Mouse (Mus musculus) urinary bladder, postnatal 25 days (tissue): Measurements from ENCODE around the gene Ints13.
A peak's percentile ranks its signal among the peaks of the same experiment; 100 is the strongest.
"Not testable (repeated sequence)": the region's sequence is repeated elsewhere in the genome, so short reads cannot be mapped to it uniquely, and the experiment has no call there.

ENCODE experiments used
- DNase-seq: peaks from one replicate; pipeline ENCODE4 v3.0.0; 2022; ENCODE audit warnings: low spot score

Ints13 gene

GRCm38 (mm10) chr6:146577310-146578109 is at the start of gene Ints13:
Ints13 (minus strand) TSS chr6:146577835.
- peak; percentile 95 for DNase-seq

DNA sequence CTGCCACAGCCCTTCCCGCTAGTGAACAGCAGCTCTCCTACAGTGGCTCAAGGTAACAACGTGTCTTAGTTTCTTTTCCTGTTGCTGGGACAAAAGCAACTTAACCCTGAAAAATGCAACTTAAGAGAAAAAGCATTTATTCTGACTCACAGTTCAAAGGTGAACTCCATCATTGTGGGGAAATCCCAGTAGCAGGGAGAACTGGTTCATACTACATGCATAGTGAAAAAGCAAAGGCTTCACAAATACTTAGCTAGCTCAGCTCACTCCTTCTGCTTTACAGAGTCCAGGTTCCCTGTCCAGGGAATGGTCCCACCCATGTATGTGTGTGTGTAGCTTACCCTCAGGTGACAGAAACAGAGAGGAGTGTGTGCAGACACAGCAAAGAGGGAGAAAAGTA is 39.0 kb upstream of the Ints13 start:
- no peak for DNase-seq

DNA sequence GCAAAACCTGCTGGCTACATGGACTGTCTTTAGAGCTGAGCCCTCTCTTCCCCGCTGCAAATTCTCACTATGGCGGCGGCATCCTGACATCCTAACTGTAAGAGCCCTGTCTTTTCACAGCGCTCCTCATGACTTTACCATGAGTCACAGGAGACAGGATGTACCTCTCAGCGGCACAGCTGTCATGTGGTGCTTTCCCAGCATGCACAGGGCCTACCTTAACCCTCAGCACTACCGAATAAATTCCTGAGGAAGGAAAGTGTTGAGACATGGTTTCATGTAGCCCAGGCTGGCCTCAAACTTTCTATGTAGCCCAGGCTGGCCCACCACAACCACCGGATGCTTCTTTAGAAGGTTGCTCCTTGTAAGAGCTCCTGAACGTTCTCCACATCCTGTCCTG is 38.3 kb upstream of the Ints13 start:
- no peak for DNase-seq

DNA sequence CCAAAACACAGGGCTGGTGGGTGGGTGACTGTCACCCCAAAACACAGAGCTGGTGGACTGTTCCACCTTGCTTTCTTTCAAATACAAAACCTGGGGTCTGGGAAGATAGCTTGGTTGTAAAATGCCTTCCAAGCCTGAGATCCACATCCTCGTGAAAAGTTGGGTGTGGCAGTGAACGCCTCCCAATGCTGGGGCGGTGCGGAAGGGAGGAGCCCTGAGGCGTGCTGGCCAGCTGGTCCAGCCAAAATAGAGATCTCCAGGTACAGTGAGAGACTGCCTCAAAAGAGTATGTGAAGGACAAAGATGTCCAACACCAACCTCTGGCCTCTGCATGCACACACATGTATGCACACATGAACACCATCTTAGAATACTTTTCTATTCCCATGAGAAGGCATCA is 36.9 kb upstream of the Ints13 start:
- DNase-seq: no peak

DNA sequence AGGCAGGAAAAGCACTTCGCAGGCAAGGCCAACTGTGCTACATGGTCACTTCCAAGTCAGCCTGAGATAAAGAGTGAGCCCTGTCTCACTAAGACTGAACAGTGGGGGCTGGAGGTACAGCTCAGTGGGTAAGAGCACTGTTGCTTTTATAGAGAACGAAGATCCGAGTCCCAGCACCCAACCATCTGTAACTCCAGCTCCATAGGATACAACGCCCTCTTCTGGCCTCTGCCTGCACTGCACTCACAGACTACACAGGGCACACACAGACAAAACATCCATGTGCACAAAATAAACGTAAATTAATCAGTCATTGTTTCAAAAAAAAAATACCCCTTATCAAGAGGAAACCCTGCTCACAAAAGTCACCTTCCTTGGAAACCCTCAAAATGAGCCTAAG is 36.3 kb upstream of the Ints13 start:
- DNase-seq: no peak

DNA sequence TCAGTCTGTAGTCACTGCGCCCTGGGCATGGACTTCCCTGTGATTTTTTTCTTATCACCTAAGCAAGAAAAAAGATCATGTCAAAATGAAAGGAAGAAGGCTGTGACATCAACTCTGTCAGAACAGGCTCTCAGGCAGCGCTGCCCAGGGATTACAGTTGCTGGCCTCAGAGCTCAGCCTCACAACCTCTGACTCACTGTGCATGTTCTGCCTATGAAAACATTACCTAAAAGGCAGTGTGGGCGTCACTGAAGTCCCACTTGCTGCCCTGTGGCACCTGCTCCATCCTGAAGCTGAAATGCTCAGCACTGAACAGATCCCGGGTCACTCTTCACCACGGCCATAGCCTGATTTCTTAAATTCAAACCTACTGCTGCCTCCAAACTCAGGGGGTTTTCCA is 35.1 kb upstream of the Ints13 start:
- DNase-seq: no peak

DNA sequence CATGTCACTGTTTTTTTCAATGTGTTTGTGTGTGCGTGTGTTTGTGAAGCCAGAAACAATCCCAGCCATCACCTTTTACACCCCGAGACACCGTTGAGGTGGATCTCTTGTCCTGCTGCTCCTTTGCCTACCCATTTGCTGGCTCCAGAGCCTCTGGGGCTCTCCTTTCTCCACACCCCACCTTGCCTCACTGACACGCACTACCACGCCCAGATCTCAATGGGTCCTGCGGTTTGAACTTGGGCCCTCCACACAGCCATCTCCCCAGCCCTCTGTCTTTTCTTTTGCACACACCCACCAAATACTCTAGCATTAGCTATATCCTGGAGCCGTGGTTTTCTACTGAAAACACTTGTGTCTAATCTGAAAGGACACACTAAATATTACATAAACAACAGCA is 34.3 kb upstream of the Ints13 start:
- no peak for DNase-seq

- no peak for DNase-seq
Measured at GRCm38 (mm10) chr6:146611385-146611784, 33.8 kb upstream of the Ints13 start.

DNA sequence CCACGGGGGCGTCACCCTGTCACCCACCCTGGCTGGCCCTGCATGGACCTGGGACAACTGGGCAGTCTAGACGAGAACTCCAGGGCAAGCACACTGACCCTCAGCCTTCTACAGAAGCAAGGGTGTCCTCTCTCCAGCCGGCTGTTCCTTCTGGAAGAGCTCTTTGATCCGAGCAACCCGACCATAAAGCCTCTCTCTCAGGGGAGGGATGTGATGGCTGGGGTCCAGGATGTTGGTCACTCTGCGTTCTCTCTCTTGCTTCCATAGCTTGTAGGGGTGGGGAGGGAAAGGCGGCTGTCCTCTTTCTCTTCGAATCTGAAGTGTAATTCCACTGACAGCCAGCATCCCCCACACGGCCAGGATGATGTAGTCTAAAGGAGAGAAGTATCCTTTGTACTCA is 26.0 kb upstream of the Ints13 start:
- no peak for DNase-seq

DNA sequence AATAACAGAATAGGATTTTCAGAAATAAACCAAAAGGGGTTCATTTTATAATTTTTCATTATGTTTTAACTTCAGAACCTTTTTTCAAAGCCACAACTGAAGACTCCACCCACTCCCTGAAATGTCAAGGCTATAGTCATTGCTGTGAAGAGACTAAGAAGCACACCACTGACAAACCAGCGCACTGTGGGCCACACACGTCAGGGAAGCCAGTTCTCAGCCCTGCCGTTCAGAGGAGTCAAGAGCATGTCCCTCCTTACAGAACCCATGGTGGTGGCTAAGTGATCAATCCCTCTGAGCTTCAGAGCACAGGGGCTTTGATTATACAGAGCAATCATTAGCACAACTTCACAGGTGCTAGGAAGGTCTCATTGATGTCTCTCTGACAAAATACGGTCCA is 25.0 kb upstream of the Ints13 start:
- DNase-seq: no peak

GRCm38 (mm10) chr6:146585134-146585533 is 7.5 kb upstream of the Ints13 start:
- DNase-seq: no peak

- no peak for DNase-seq
Measured at GRCm38 (mm10) chr6:146583366-146584046, 5.9 kb upstream of the Ints13 start.

GRCm38 (mm10) chr6:146580381-146580926 is 2.8 kb upstream of the Ints13 start:
- DNase-seq: no peak

- no peak for DNase-seq
Measured at GRCm38 (mm10) chr6:146578586-146578985, 951 bp upstream of the Ints13 start.

GRCm38 (mm10) chr6:146578111-146578531 is 486 bp upstream of the Ints13 start:
- DNase-seq: peak; percentile 64

GRCm38 (mm10) chr6:146576903-146577302 is 732 bp downstream of the Ints13 start, which contains the start of gene Fgfr1op2:
Fgfr1op2 (plus strand) TSS chr6:146577203.
- no peak for DNase-seq

GRCm38 (mm10) chr6:146572073-146572472 is 5.6 kb downstream of the Ints13 start:
- DNase-seq: no peak

GRCm38 (mm10) chr6:146562461-146562860 is 15.2 kb downstream of the Ints13 start:
- not testable (repeated sequence) for DNase-seq

GRCm38 (mm10) chr6:146551326-146551725 is 26.3 kb downstream of the Ints13 start:
- DNase-seq: no peak

DNA sequence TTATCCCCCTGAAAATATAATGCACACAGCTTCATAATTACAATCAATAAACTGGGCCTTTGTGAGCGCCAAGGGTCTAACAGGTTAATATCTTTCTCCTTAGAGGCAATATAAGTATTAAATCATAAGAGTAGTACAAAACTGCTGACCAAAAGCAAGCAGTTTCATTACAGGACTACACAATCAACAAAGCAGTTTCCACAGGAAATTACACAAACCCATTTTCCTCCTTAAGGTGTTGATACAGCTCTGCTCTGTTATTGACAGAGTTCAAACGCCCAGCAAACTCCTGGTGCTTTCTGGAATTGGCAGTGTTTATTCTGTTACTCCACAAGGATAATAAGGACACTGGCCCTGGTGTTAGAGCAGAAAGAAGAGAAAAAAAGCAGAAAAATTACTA is 27.2 kb downstream of the Ints13 start:
- DNase-seq: no peak

- no peak for DNase-seq
Measured at GRCm38 (mm10) chr6:146545289-146545865, 32.3 kb downstream of the Ints13 start.

DNA sequence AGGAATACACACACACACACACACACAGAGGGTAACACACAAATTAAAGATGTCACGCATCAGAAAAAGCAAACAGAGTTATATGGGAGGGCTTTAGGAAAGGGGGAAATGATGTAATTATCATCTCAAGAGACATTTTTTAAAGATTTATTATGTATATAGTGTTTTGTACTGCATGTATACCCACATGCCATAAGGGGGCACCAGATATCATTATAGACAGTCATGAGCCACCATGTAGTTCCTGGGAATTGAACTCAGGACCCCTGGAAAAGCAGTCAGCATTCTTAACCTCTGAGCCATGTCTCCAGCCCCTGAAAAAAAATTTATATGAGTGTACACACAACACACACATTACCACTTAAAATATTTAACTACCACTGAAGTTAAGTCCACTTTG is 33.0 kb downstream of the Ints13 start:
- DNase-seq: no peak

- no peak for DNase-seq
Measured at GRCm38 (mm10) chr6:146540386-146540785, 37.2 kb downstream of the Ints13 start.
